Mouse (Mus musculus): ENCODE measurements around the gene Pip5k1b.

Gene Pip5k1b

GRCm38 (mm10) chr19:24417659-24418004 is 138.0 kb downstream of the Pip5k1b start:
- DNase-seq (ENCODE audit: low read depth, low spot score), result no peak

- DNase-seq (ENCODE audit: low read depth, low spot score), result no peak
These were observed 138.6 kb downstream of the Pip5k1b start for GRCm38 (mm10) chr19:24416975-24417658.

GRCm38 (mm10) chr19:24415778-24416621 is 139.7 kb downstream of the Pip5k1b start:
- peak; percentile 11 for DNase-seq (ENCODE audit: low read depth, low spot score)

- peak; percentile 33 for DNase-seq (ENCODE audit: low read depth, low spot score)
These were observed 146.7 kb downstream of the Pip5k1b start for GRCm38 (mm10) chr19:24408863-24409564.

- DNase-seq (ENCODE audit: low read depth, low spot score), result no peak
These were observed 151.0 kb downstream of the Pip5k1b start for GRCm38 (mm10) chr19:24404716-24405115.

GRCm38 (mm10) chr19:24403245-24403644 is 152.4 kb downstream of the Pip5k1b start:
- no peak for DNase-seq (ENCODE audit: low read depth, low spot score)

GRCm38 (mm10) chr19:24393920-24394319 is 161.8 kb downstream of the Pip5k1b start:
- no peak for DNase-seq (ENCODE audit: low read depth, low spot score)

GRCm38 (mm10) chr19:24391519-24392251 is 164.0 kb downstream of the Pip5k1b start:
- no peak for DNase-seq (ENCODE audit: low read depth, low spot score)

- DNase-seq (ENCODE audit: low read depth, low spot score), result no peak
These were observed 168.5 kb downstream of the Pip5k1b start for GRCm38 (mm10) chr19:24386956-24387865.

- no peak for DNase-seq (ENCODE audit: low read depth, low spot score)
These were observed 177.2 kb downstream of the Pip5k1b start for GRCm38 (mm10) chr19:24378470-24378869.

- DNase-seq (ENCODE audit: low read depth, low spot score), result no peak
These were observed 183.7 kb downstream of the Pip5k1b start for GRCm38 (mm10) chr19:24371763-24372640.

GRCm38 (mm10) chr19:24368419-24368818 is 187.3 kb downstream of the Pip5k1b start:
- DNase-seq (ENCODE audit: low read depth, low spot score), result no peak

GRCm38 (mm10) chr19:24367722-24368121 is 187.9 kb downstream of the Pip5k1b start:
- no peak for DNase-seq (ENCODE audit: low read depth, low spot score)

- DNase-seq (ENCODE audit: low read depth, low spot score), result no peak
These were observed 188.9 kb downstream of the Pip5k1b start for GRCm38 (mm10) chr19:24366747-24367146.

GRCm38 (mm10) chr19:24362626-24363321 is 192.9 kb downstream of the Pip5k1b start:
- DNase-seq (ENCODE audit: low read depth, low spot score), result no peak

GRCm38 (mm10) chr19:24359270-24359669 is 196.4 kb downstream of the Pip5k1b start:
- DNase-seq (ENCODE audit: low read depth, low spot score), result no peak

GRCm38 (mm10) chr19:24352298-24352959 is 203.2 kb downstream of the Pip5k1b start:
- peak; percentile 67 for DNase-seq (ENCODE audit: low read depth, low spot score)

- DNase-seq (ENCODE audit: low read depth, low spot score), result no peak
These were observed 211.2 kb downstream of the Pip5k1b start for GRCm38 (mm10) chr19:24344501-24344900.
